Mouse (Mus musculus): ENCODE measurements around the gene Mkrn3.

GRCm38 (mm10) chr7:62433243-62433642 lies 13.3 kb upstream of the Mkrn3 start:
- no peak for TF ChIP-seq CTCF (conservative IDR thresholded peaks at IDR 0.05; ENCODE audit: insufficient read depth, insufficient read length, low read depth, low read length)
- no peak for TF ChIP-seq POLR2A (IDR thresholded peaks at IDR 0.05; ENCODE audit: low read depth, low read length)
